Mouse (Mus musculus): ENCODE measurements around the gene Gjd3.

Gjd3 gene

GRCm38 (mm10) chr11:98981289-98981996 lies 1.4 kb downstream of the Gjd3 start:
- no peak for DNase-seq (ENCODE audit: low spot score)

GRCm38 (mm10) chr11:98979356-98979755 lies 3.5 kb downstream of the Gjd3 start:
- no peak for DNase-seq (ENCODE audit: low spot score)

GRCm38 (mm10) chr11:98978526-98979148 lies 4.2 kb downstream of the Gjd3 start:
- no peak for DNase-seq (ENCODE audit: low spot score)

DNA sequence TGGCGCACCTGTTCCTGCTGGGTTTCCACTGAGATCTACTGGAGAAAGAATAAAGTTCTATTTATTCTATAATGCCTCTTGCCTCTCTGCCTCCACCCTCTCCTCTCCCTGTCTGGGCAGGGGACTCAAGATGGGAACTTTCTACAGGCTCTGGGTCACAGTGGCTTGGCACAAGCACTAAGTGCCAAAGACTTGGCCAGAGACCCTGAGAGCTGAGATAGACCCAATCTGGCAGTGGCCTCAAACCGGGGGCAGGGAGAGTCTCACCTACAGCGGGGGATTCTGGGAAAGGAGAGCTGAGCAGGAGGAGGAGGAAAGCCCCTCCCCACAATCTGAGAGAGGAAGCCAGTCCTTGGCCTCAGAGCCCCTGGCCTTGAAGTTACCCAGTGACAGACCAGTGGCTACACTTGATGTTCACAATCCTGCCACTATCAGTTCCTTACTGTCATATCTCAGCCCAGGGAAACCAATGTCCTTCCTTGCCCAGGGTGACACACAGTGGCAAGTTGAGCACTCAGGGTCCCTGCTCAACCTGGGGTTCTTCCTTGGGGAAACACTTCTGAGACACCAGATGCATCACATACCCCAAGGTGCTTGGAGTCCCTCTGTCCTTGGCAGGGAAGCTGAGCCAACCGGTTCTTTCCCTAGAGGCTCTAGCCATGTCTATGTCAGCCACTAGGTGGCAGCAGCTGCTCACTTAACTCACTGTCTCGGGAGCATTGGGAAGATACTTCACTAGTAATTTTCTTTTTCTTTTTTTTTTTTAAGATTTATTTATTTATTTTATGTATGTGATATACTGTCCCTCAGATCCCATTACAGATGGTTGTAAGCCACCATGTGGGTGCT lies 7.7 kb downstream of the Gjd3 start:
- no peak for DNase-seq (ENCODE audit: low spot score)

DNA sequence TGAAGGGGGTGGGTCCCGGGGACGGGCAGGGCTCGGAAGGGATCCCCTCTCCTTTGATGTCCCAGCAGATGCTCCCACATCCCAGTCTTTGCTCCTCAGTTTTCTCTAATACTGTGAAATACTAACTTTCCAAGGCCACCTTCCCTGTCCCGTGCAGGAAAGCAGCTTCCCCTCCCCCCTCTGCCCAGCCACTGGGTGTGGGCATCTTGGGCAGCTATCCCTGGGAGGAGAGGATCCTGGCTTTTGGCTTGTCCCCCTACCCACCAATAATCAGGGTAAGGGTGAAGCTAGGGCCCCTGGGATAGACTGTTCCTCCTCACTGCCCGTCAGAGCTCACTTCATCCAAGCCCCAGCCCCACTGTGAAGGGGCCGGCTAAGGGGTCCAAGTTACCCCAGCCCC lies 8.6 kb downstream of the Gjd3 start:
- no peak for DNase-seq (ENCODE audit: low spot score)

DNA sequence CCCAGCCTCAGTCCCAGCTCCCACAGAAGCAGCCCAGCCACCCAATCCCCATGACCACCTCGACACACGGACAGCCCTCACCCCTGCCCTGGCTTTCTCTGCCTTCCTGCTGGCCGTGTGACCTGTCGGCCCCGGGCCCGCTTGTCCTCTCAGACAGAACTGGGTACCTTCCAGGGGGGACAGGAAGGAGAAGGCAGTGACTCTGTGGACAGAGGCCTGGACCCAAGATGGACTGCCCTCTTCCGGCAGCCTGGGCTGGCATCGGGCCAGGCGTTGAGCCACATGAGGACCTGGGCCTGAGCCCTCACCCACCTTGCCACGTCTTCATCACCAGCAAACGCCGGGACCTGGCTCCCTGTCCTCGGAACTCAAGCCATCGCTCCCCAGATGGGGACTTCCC lies 9.2 kb downstream of the Gjd3 start:
- no peak for DNase-seq (ENCODE audit: low spot score)

GRCm38 (mm10) chr11:98972801-98973360 lies 9.9 kb downstream of the Gjd3 start:
- DNase-seq (ENCODE audit: low spot score): no peak

GRCm38 (mm10) chr11:98972215-98972614 lies 10.6 kb downstream of the Gjd3 start:
- DNase-seq (ENCODE audit: low spot score): peak; percentile 84

- DNase-seq (ENCODE audit: low spot score): no peak
Measured at GRCm38 (mm10) chr11:98971316-98972031, 11.3 kb downstream of the Gjd3 start.

DNA sequence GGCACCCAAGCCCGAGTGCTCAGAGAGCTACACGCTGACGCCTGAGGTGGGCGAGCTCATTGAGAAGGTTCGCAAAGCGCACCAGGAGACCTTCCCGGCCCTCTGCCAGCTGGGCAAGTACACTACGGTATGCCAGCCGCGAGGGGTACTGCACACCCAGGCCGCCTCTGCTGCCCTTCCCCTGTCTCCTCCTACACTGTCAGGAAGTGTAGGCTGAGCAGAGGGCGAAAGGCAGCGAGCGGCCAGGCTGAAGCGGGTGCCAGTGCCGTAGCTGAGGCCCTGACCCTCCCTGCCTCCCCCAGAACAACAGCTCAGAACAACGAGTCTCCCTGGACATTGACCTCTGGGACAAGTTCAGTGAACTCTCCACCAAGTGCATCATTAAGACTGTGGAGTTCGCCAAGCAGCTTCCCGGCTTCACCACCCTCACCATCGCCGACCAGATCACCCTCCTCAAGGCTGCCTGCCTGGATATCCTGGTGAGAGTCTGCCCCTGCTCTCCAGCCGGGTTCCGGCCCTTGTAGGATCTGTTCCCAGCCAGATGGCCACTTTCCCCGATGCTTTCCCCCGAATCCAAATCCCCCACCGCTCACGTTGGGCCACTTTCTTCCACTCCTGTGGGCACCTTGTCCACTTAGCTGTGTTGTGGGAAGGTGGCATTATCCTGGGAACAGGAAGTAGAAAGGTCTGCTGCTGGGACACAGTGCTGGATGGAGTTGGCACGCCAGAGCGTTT lies 12.5 kb downstream of the Gjd3 start:
- DNase-seq (ENCODE audit: low spot score): no peak

- no peak for DNase-seq (ENCODE audit: low spot score)
Measured at GRCm38 (mm10) chr11:98969496-98969927, 13.3 kb downstream of the Gjd3 start.

GRCm38 (mm10) chr11:98968716-98969495 lies 13.9 kb downstream of the Gjd3 start:
- no peak for DNase-seq (ENCODE audit: low spot score)

- DNase-seq (ENCODE audit: low spot score): no peak
Measured at GRCm38 (mm10) chr11:98968079-98968478, 14.7 kb downstream of the Gjd3 start.

DNA sequence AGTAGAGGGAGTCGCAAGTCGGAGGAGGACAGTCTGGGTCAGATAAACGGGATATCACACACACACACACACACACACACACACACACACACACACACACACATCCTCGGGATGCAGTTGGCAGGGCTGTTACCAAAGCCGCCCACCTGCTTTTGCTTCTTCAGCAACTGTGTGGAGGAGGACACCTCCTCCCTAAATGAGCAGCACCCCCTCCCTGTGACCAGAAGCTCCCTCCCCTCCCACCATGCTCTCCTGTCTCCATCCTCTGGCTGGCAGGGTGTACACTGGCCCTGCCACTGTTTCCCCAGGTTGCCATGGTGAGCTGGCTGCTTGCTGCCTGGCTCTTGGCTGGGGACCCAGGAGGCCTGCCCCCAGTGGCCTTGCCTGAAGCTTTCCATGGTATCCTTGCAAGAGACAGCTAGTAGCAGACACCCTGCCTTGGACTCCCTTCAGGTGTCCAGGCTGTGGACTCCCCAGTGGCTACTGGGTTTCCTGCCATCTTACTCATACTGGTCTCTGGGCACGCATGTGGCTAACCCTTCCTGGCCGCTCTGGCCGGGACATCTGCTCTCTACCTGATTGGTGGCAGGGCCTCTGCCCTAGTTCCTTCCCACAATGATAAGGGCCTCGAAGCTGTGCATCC lies 16.2 kb downstream of the Gjd3 start:
- peak; percentile 80 for DNase-seq (ENCODE audit: low spot score)

DNA sequence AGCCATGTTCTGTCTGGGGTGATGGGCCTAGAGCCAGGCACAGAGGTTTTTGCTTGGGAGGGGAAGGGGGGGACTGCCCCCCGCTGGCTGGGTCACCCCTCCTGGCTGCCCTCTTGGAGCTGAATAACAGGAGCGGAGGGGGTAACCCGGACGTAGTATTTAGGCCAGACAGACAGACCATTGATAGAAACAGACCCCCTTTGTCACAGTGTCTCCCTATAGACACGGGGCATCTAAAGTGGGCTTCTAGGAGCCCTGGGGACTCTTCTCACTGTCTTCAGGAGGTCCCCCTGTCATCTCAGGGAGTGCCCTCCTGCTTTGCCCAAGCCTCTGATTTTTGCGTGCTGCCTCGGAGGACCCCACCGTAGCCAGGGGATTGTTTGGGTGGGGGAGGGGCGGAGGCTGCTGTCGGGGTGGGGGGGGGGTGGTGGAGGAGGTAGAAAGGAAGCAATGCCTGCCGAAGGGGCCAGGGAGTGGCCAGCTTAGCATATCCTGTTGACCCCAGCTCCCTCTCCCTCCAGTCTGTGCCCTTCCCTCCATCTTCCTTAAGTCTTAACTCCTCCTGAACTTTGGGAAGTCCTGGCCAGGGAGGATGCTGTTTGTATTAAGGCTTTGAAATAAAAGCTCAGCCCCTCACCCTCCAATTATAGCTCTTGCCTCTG lies 17.3 kb downstream of the Gjd3 start:
- DNase-seq (ENCODE audit: low spot score): no peak

DNA sequence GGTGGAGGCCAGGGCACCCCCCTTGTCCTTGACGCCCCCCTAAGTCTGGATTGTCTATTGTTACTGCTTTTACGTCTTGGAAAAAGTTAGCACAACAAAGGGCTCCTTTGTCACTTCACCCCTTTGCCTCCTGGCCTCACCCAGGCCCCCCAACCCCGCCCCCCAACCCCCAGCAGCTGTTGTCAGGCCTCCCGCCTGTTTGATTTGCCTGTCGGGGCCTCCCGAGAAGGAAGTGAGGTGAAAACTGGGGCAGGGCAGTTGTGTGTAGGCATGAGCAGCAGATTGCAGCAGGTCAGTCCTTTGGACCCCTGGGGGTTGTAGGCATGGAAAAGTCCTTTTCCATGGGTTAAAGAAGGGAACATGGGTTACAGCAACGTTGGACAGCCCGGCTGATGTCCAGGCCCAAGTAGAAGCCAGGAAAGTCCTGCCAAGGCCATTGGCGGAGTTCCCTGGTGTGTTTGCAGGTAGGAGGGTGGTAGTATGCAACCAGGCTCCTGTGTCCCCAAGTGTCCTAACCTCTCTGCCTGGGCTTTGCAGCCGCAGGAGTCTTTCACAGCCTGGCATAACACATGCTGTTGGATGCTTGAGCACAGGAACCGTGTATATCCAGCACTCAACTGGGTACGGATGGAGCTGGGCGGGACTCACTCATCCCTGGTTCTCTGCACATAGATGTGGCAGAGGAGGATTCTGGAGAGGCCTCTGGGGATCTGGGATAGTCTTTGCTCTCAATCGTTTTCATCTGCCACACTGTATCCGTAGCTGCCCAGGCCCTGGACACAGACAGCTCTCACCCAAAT lies 18.0 kb downstream of the Gjd3 start:
- no peak for DNase-seq (ENCODE audit: low spot score)

- DNase-seq (ENCODE audit: low spot score): no peak
Measured at GRCm38 (mm10) chr11:98964201-98964615, 18.6 kb downstream of the Gjd3 start.

All from ovary, postnatal 14 days (tissue).